Mouse (Mus musculus) frontal cortex, postnatal 36 days (tissue): ENCODE results near the gene Kcnrg.

Experiments used
- DNase-seq, 2 experiments: peaks; one replicate each; pipeline ENCODE4 v3.0.0; 2022; ENCODE audit warnings: low spot score in 2 of 2

Gene Kcnrg

DNA sequence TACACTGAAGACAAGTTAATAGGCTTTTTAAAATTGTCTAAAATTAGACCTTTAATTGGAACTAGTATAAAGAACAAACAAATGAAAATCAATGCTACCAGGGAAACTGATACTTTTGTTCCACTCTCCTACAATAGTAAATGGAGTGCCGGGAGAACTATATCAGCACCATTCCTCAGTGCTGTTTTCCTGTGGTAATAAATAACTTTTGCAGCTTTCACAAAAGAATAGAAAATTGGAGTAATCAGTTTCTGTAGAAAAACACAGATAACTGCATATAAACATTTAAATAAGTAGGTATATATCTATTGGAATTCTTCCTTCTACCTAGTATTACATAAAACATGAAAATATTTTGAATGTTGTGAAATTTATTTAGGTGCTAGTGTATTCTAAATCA lies 38.3 kb downstream of the Kcnrg start:
- DNase-seq: no peak

DNA sequence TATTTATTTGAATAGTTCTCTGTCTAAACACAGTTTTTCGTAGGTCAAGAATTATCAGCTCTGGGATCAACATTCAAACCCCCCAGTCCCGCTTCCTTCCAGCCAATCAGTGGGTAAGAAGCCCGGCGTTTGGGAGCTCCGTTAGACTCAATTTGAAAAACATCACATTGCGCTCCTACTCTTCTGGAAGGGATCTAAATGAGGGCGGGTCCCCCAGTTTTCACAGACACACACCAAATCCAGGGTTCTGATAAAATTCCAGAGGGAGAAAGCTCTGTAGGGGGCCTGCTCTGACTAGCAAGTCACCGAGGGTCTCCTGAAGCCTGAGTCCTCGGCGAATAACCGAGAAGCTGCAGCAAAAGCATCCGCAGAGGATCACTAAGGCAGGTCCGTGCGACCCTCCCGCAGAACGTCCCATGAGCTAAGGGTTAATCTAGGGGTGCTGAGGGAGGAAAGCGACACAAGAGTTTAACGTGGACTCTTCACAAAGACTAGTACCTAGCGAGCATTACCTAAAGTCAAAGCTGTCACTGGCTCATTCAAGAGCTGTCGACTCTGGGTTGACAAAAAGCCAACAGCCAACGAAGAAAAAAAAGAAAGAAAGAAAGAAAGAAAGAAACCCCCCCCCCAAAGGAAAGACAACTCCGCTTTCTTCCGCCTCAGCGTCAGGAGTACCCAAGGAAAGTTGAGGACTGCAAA lies 40.1 kb downstream of the Kcnrg start:
- DNase-seq: peak; percentile 26 to 27

DNA sequence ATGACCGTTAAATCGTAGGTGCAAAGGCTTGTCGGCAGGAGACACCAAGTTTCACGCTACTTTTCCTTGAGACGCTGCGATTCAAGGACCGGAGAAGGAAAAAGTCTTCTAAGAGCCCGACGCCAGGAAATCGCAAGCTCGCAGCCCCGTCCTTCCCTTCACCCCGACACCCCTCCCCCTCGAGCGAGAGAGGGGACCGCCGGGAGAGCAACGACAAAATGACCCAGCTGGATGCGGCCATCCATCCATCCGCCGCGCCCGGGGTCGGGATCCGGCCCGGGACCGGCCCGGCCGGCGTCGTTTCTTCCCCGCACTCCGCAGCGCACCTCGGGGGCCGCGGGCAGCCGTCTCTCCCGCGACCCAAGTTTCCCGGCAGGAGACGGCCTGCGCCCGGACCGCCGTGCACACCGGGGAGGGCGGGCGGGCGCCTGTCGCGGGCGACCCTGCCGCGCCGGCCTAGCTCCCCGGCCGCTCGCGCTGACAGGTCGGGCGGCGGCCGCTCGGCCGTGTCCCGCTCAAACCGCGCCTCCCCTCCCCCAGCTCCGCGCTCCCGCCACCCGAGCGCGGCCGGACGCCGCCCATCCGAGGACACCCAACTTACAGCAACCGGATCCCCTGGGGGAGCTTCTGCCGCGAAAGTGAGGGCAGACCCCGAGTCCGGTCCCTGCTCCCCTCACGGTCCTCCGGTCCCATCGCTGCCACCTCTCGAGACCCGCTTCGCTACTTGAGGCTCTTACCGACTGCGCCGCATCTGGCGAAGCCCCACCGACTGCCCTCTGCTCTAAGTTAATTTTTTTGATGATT lies 40.8 kb downstream of the Kcnrg start:
- peak; percentile 4 to 12 for DNase-seq

DNA sequence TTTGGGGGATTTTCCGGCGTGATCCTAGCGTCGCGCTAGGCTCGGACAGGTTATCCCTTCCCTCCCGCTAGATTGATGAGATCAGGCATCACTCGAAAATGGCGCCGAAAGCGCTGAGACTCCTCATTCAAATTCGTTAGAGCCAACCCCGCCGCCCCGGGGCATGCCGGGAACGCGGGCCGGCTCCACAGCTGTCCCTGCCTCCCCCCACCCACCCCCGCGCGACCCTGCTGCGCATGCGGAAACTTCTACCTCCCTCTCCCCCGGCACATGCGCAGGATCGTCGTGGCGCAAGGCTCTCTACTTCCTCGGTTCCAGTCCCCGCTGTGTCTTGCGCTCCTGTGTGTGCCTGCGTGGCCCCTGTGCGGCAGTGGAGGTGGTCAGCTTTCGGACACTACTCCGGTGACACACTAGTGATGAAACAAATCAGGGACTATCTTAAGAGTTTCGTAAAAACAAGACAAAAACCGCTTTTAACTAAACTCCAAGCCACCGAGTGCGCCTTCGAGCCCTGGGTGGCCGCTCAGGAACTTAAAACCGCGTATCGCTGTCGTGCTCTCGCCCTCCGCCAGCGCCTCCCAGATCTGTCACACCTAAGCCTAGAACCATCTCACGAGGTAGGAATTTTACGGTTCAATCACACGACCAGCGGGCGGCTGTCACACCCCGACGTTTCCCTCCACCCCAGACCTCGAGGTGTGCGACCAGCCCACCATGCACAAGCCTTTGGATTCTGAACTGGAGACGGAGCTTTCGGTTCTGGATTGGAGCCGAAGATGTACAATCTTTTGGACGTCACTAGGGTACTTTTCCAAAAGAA lies 41.6 kb downstream of the Kcnrg start:
- peak; percentile 91 to 94 for DNase-seq

DNA sequence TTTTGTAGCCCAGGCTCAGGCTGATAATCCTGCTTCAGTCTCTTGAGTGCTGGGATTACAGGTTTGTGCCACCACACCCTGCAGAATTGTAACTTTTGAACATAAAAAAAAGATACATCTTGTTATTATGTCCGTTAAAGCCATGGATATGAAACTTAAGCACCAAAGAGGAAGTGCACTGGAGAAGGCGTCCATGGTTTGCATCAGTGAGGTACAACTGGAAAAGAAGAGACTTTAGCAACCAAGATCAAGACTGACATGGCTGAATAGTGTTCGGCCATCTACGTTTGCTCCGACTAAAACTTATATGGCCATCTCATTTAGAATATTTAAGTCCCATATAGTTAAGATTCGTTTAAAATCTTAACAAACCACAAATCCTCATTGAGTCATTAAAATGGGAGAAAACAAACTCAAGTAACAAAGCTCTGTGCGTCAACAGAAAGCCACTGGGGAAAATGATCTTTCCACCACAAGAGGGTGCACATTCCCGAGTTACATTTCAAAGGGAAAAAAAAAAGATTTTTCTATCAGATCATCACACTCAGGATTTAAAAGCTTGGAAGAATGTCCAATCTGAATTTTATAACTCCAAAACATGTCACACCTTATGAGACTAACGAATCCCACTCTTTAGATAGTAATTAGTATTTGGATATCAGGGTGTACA lies 43.2 kb downstream of the Kcnrg start:
- DNase-seq: peak in 1 of 2 experiments; percentile 49

DNA sequence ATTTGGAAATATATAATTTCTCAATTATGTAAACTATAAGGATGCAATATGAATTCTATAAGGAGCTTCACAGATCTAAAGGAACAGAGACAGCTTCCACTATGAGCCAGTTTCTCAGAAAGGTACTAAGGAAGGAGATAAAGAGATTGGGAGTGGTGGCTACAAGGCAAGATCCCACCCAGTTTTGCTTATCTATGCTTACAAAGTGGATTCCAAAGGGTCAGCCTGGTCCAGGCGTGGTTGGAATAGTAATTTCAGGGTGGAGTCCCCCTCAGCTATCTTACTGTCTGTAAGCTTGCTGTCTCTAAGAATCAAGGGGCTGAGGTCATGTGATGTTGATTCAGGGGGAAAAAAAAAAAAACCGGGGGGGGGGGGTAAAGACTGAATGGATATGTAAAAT lies 49.2 kb downstream of the Kcnrg start:
- DNase-seq: no peak

DNA sequence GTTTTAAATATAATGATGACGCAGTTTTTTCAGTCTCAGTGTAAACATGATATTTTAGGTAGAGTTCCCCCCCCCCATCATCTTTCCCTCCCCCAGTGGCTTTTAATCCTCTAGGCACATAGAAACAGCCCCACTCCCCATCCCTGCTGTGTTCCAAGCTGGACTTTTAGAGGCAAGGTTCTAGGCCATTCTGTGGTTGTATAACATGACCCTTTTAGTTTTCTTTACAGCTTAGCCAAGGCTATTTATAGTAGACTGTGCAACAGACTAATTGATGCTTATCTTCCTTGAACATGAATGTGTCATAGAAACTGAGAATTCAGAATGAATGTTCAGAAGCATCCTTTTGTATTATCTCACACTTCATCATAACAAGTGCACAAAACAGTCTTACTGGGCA lies 54.2 kb downstream of the Kcnrg start:
- no peak for DNase-seq

DNA sequence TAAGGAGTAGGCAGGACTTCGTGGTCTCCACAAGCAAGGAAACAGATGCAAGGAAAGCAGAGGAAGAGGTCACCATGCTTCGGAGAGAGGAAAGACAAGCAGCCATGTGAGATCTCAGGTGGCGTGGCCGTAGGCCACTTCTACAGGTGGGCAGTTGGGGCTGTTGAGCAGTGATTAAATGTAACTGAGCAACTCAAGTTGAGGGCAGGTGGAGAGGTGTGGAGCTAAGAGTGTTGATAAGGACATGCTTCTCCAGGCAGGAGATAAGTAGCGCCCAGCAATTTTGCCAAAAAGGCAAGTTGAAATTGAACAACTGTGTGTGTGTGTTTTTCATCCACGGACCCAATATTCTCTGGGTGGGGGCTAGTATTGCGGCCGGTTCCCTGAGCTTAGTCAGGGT lies 55.0 kb downstream of the Kcnrg start:
- no peak for DNase-seq
